17 mouse cellular contexts compared by ENCODE assay signal in the genomic region with DNA sequence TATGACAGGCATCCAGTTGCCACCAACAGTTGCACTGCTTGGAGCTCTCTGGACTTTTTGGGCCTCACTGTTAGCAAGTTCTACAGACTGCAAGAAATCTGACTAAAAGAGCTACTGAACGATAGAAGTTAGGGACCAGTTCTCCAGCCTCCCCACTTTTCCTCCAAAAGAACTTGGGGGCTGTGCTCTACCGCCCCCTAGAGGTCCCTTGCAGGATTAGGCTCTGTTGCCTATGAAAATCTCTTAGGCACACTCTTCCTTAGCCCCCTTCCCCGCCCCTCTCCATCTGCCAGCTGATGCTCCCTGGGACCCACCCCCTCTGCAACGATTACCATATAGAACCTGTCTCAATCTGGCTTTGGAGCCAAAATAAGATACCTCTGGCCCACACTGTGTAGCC. TPM values are rescaled to one million over a fixed set of nuclear protein-coding genes. Genes with fewer than 3 reads are reported as not detected.
DNase-seq lines count a peak whose midpoint lies in the region; ATAC-seq and TF ChIP-seq lines count a peak whose summit lies in the region.
"Had no signal": no experiment of that assay in that cellular context is flagged by ENCODE, and none has a peak within 500 bp of the region (broad histone marks: within the 10 kb centered on the region; RNA-seq: fewer than 3 reads in every experiment).

No protein-coding gene starts in this region.

- TF ChIP-seq EP300 in heart, postnatal 0 days (IDR thresholded peaks at IDR 0.05; ENCODE audit: low read depth), result no peak

- no peaks in the 10 kb centered on the region for H3K9me3 ChIP-seq in heart, postnatal 0 days (replicated peaks; ENCODE audit: control insufficient read depth, low read length)
- no peaks in the 10 kb centered on the region for H3K9me3 ChIP-seq in heart, embryonic 12.5 days (replicated peaks)
- no peaks in the 10 kb centered on the region for H3K9me3 ChIP-seq in midbrain, postnatal 0 days (ENCODE audit: low read length)
- H3K9me3 ChIP-seq in midbrain, embryonic 13.5 days, result no peaks in the 10 kb centered on the region
- H3K9me3 ChIP-seq: liver, embryonic 13.5 days had no signal

- H3K4me2 ChIP-seq in heart, postnatal 0 days (ENCODE audit: low read depth, low read length), result no peak overlapping the region
- no peak overlapping the region for H3K4me2 ChIP-seq in heart, embryonic 12.5 days
- H3K4me2 ChIP-seq in midbrain, postnatal 0 days (ENCODE audit: low read depth, low read length, poor library complexity, severe bottlenecking), result no peak overlapping the region
- H3K4me2 ChIP-seq in midbrain, embryonic 13.5 days (replicated peaks), result no peak overlapping the region
- H3K4me2 ChIP-seq: liver, embryonic 13.5 days had no signal

- 58% methylated on average over 4 of the region's 4 CpGs for WGBS in heart, postnatal 0 days
- 57% methylated on average over 4 of the region's 4 CpGs for WGBS in heart, embryonic 12.5 days
- 68% methylated on average over 4 of the region's 4 CpGs for WGBS in midbrain, postnatal 0 days
- WGBS in midbrain, embryonic 13.5 days, result 62% methylated on average over 4 of the region's 4 CpGs

- ATAC-seq in heart, postnatal 0 days (ENCODE audit: insufficient read depth, low read depth), result no peak
- no peak for ATAC-seq in heart, embryonic 12.5 days (ENCODE audit: insufficient number of reproducible peaks, low FRiP score)
- ATAC-seq in midbrain, postnatal 0 days (ENCODE audit: low FRiP score), result no peak
- no peak for ATAC-seq in midbrain, embryonic 13.5 days
- ATAC-seq: forebrain, embryonic 16.5 days; midbrain, embryonic 16.5 days had no signal

- H3K9ac ChIP-seq in heart, postnatal 0 days (replicated peaks; ENCODE audit: low read depth, low read length), result no peak overlapping the region
- H3K9ac ChIP-seq in heart, embryonic 12.5 days, result no peak overlapping the region
- no peak overlapping the region for H3K9ac ChIP-seq in midbrain, postnatal 0 days (replicated peaks; ENCODE audit: low read length, poor library complexity, severe bottlenecking)
- H3K9ac ChIP-seq in midbrain, embryonic 13.5 days (replicated peaks), result no peak overlapping the region
- H3K9ac ChIP-seq: liver, embryonic 13.5 days had no signal

- no peak overlapping the region for H3K4me3 ChIP-seq in heart, postnatal 0 days (ENCODE audit: low read depth, low read length)
- H3K4me3 ChIP-seq in heart, embryonic 12.5 days, result no peak overlapping the region
- H3K4me3 ChIP-seq in midbrain, postnatal 0 days (ENCODE audit: low read depth, low read length), result no peak overlapping the region
- H3K4me3 ChIP-seq in midbrain, embryonic 13.5 days (replicated peaks), result no peak overlapping the region
- H3K4me3 ChIP-seq: liver, embryonic 13.5 days had no signal

- no peaks in the 10 kb centered on the region for H3K4me1 ChIP-seq in heart, postnatal 0 days (ENCODE audit: control insufficient read depth, insufficient read depth)
- peaks cover 25% of the 10 kb centered on the region for H3K4me1 ChIP-seq in heart, embryonic 12.5 days (replicated peaks)
- H3K4me1 ChIP-seq in midbrain, postnatal 0 days (ENCODE audit: insufficient read depth, low read length), result no peaks in the 10 kb centered on the region
- H3K4me1 ChIP-seq in midbrain, embryonic 13.5 days (replicated peaks), result peaks cover 20% of the 10 kb centered on the region
- H3K4me1 ChIP-seq: liver, embryonic 13.5 days had no signal

- no peak overlapping the region for H3K27ac ChIP-seq in heart, postnatal 0 days (ENCODE audit: low read depth)
- no peak overlapping the region for H3K27ac ChIP-seq in heart, embryonic 12.5 days (ENCODE audit: poor library complexity, severe bottlenecking)
- no peak overlapping the region for H3K27ac ChIP-seq in midbrain, postnatal 0 days (ENCODE audit: low read depth, low read length)
- no peak overlapping the region for H3K27ac ChIP-seq in midbrain, embryonic 13.5 days
- H3K27ac ChIP-seq: liver, embryonic 13.5 days had no signal

- H3K36me3 ChIP-seq in heart, postnatal 0 days (replicated peaks; ENCODE audit: control insufficient read depth, insufficient read depth, low read length), result no peaks in the 10 kb centered on the region
- H3K36me3 ChIP-seq in heart, embryonic 12.5 days, result no peaks in the 10 kb centered on the region
- no peaks in the 10 kb centered on the region for H3K36me3 ChIP-seq in midbrain, postnatal 0 days (ENCODE audit: insufficient read depth, low read length)
- no peaks in the 10 kb centered on the region for H3K36me3 ChIP-seq in midbrain, embryonic 13.5 days
- H3K36me3 ChIP-seq: G1E; liver, embryonic 13.5 days had no signal

- DNase-seq in heart, postnatal 0 days (ENCODE audit: low spot score), result no peak
- no peak for DNase-seq in midbrain, postnatal 0 days (ENCODE audit: low spot score)
- DNase-seq in ZHBTc4 (ENCODE audit: low read depth, low spot score), result peak; percentile 86
- peak; percentile 37 for DNase-seq in retina, postnatal 1 day
- DNase-seq in cerebellum, adult 18-20 months, result no peak
- DNase-seq in kidney, adult 11 months, result no peak
- DNase-seq: adrenal gland, adult 2 months; cerebellum, adult 9-10 months; kidney, adult 18-20 months; liver, embryonic 13.5 days had no signal

- TF ChIP-seq CTCF in heart, postnatal 0 days (IDR thresholded peaks at IDR 0.05; ENCODE audit: low read depth), result peak; percentile 14; the same call in 1 of the 2 replicates
- peak; percentile 39; the same call in 1 of the 2 replicates for TF ChIP-seq CTCF in midbrain, postnatal 0 days (IDR thresholded peaks at IDR 0.05)

- peaks cover 7% of the 10 kb centered on the region; the same call in 1 of the 2 replicates for H3K27me3 ChIP-seq in heart, postnatal 0 days (ENCODE audit: control insufficient read depth, insufficient read depth, low read length)
- peaks cover 15% of the 10 kb centered on the region for H3K27me3 ChIP-seq in heart, embryonic 12.5 days (replicated peaks)
- no peaks in the 10 kb centered on the region for H3K27me3 ChIP-seq in midbrain, postnatal 0 days (ENCODE audit: insufficient read depth, low read length)
- H3K27me3 ChIP-seq in midbrain, embryonic 13.5 days, result no peaks in the 10 kb centered on the region
- H3K27me3 ChIP-seq: liver, embryonic 13.5 days had no signal

RNA-seq across cellular contexts. Expression of gene Gjb5, which starts 5.3 kb away (rescaled TPM):
- total RNA-seq in heart, postnatal 0 days (2014; rRNA removed; ENCODE audit: low replicate concordance), result 1.7 and 2.7 TPM in 2 replicates
- polyA plus RNA-seq in heart, postnatal 0 days (2015; fragmentation: Nextera tagmentation; extraction: Ambion mirVana), result 0.51 and 0.63 TPM in 2 replicates
- polyA plus RNA-seq in heart, embryonic 12.5 days (2016; fragmentation: Nextera tagmentation; extraction: Ambion mirVana), result 0.15 and 0.24 TPM in 2 replicates
- total RNA-seq in midbrain, postnatal 0 days (2014; rRNA removed), result 0.33 and 0.49 TPM in 2 replicates
- 0.18 and 0.35 TPM in 2 replicates for polyA plus RNA-seq in midbrain, postnatal 0 days (2015; fragmentation: Nextera tagmentation; extraction: Ambion mirVana)
- polyA plus RNA-seq in midbrain, embryonic 13.5 days (2015; fragmentation: Nextera tagmentation; extraction: Ambion mirVana), result 0.09 TPM in 1 of 2 replicates, not detected in the other
- polyA plus RNA-seq: G1E; spleen, adult 2 months had no signal

RNA-seq across cellular contexts. Expression of gene Gjb4, which starts 9.4 kb away (rescaled TPM):
- total RNA-seq in heart, postnatal 0 days (2014; rRNA removed; ENCODE audit: low replicate concordance), result not detected in 2 replicates
- polyA plus RNA-seq in heart, postnatal 0 days (2015; fragmentation: Nextera tagmentation; extraction: Ambion mirVana), result not detected in 2 replicates
- not detected in 2 replicates for polyA plus RNA-seq in heart, embryonic 12.5 days (2016; fragmentation: Nextera tagmentation; extraction: Ambion mirVana)
- total RNA-seq in midbrain, postnatal 0 days (2014; rRNA removed), result not detected in 2 replicates
- polyA plus RNA-seq in midbrain, postnatal 0 days (2015; fragmentation: Nextera tagmentation; extraction: Ambion mirVana), result not detected in 2 replicates
- 0.11 TPM in 1 of 2 replicates, not detected in the other for polyA plus RNA-seq in midbrain, embryonic 13.5 days (2015; fragmentation: Nextera tagmentation; extraction: Ambion mirVana)
- total RNA-seq: adrenal gland, adult 2 months had no signal
- polyA plus RNA-seq: forebrain, embryonic 16.5 days; G1E; heart, embryonic 14.5 days; liver, embryonic 13.5 days; spleen, adult 2 months had no signal

RNA-seq across cellular contexts. Expression of gene Gjb3, which starts 32.7 kb away (rescaled TPM):
- total RNA-seq in heart, postnatal 0 days (2014; rRNA removed; ENCODE audit: low replicate concordance), result not detected in 2 replicates
- 0.16 and 0.18 TPM in 2 replicates for polyA plus RNA-seq in heart, postnatal 0 days (2015; fragmentation: Nextera tagmentation; extraction: Ambion mirVana)
- 0.19 TPM in 1 of 2 replicates, not detected in the other for polyA plus RNA-seq in heart, embryonic 12.5 days (2016; fragmentation: Nextera tagmentation; extraction: Ambion mirVana)
- total RNA-seq in midbrain, postnatal 0 days (2014; rRNA removed), result 1.0 and 1.8 TPM in 2 replicates
- 0.83 and 0.85 TPM in 2 replicates for polyA plus RNA-seq in midbrain, postnatal 0 days (2015; fragmentation: Nextera tagmentation; extraction: Ambion mirVana)
- polyA plus RNA-seq in midbrain, embryonic 13.5 days (2015; fragmentation: Nextera tagmentation; extraction: Ambion mirVana), result 0.22 and 0.32 TPM in 2 replicates
- total RNA-seq: G1E had no signal
- polyA plus RNA-seq: adrenal gland, adult 2 months; forebrain, embryonic 16.5 days; G1E had no signal

RNA-seq across cellular contexts. Expression of gene Gja4, which starts 49.5 kb away (rescaled TPM):
- total RNA-seq in heart, postnatal 0 days (2014; rRNA removed; ENCODE audit: low replicate concordance), result 38.4 and 45.0 TPM in 2 replicates
- polyA plus RNA-seq in heart, postnatal 0 days (2015; fragmentation: Nextera tagmentation; extraction: Ambion mirVana), result 20.7 and 23.4 TPM in 2 replicates
- polyA plus RNA-seq in heart, embryonic 12.5 days (2016; fragmentation: Nextera tagmentation; extraction: Ambion mirVana), result 33.1 and 37.7 TPM in 2 replicates
- total RNA-seq in midbrain, postnatal 0 days (2014; rRNA removed), result 24.8 and 25.8 TPM in 2 replicates
- 21.9 and 26.5 TPM in 2 replicates for polyA plus RNA-seq in midbrain, postnatal 0 days (2015; fragmentation: Nextera tagmentation; extraction: Ambion mirVana)
- 17.8 and 17.9 TPM in 2 replicates for polyA plus RNA-seq in midbrain, embryonic 13.5 days (2015; fragmentation: Nextera tagmentation; extraction: Ambion mirVana)
- polyA plus RNA-seq: G1E had no signal

Comparison
In these comparisons a context has a peak if more than half of its experiments do, and no peak if none do; other contexts are left out.
1. DNase-seq: peak in ZHBTc4 (single experiment) and retina, postnatal 1 day (single experiment); none in heart, postnatal 0 days (single experiment), midbrain, postnatal 0 days (single experiment), cerebellum, adult 18-20 months (0 of 2) and kidney, adult 11 months (single experiment).